Mouse (Mus musculus): ENCODE measurements around the gene Rprml. TPM values are rescaled to one million over a fixed set of nuclear protein-coding genes. Genes with fewer than 3 reads are reported as not detected.

Gene Rprml
- total RNA-seq (2012; rRNA removed): not detected in 2 replicates
- not detected for polyA plus RNA-seq (2012; ENCODE audit: insufficient read depth in 1 of 2, insufficient read length in 2 of 2, low read depth in 1 of 2, low replicate concordance in 2 of 2, missing spikeins in 1 of 2)

DNA sequence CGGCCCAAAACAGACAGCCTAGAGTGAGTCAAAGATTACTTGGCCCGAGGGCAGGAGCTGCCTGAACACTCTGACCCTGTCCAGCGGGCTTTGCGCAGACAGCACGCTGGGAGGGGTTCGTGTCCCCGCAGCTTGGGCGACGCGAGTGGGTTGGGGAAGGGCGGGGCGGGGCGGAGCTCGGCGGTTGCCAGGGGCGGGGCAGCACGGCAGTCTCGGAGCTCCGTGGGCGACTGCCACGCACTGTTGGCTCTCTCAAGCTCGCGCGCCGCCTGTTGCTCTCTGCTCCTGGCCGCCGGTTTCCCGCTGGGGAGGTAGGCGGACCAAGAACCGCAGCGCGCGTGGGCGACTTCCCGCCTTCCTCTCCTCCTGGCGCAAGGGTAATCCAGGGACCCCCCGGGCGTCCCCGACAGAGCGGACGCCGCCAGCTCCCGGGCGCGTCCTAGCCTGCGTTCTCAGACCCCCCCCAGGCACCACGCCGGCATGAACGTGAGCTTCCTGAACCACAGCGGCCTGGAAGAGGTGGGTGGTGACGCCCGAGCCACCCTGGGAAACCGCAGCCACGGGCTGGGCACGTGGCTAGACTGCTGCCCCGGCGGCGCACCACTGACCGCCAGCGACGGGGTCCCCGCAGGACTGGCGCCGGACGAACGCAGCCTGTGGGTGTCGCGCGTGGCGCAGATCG is at the start of gene Rprml:
Gene Rprml (plus strand): TSS at position 270 of the 682 bp plus-strand sequence.
- H3K9me3 ChIP-seq (replicated peaks; ENCODE audit: insufficient read depth, low read length): no peaks in the 10 kb centered on the region
- H3K4me3 ChIP-seq (ENCODE audit: control insufficient read depth in 1 of 2, insufficient read depth in 1 of 2, low read depth in 2 of 2, low read length in 2 of 2): no peak within 1 kb of the TSS
- H3K36me3 ChIP-seq (ENCODE audit: control insufficient read depth in 1 of 2, insufficient read depth in 2 of 2, low read length in 2 of 2): no peaks in the 10 kb centered on the region
- no peak for TF ChIP-seq ETS1 (IDR thresholded peaks at IDR 0.05; ENCODE audit: low read depth, low read length)
- TF ChIP-seq MAFK (IDR thresholded peaks at IDR 0.05; ENCODE audit: borderline replicate concordance, low read depth, low read length): no peak
- no peak for TF ChIP-seq USF1 (IDR thresholded peaks at IDR 0.05; ENCODE audit: low read depth, low read length)
- no peak for TF ChIP-seq MEF2A (IDR thresholded peaks at IDR 0.05; ENCODE audit: extremely low read depth, insufficient replicate concordance, low read depth, low read length, poor library complexity, severe bottlenecking)
- no peak for TF ChIP-seq NRF1 (IDR thresholded peaks at IDR 0.05; ENCODE audit: insufficient read depth, low read depth, low read length, poor library complexity, severe bottlenecking)
- no peak for TF ChIP-seq MAX (IDR thresholded peaks at IDR 0.05; ENCODE audit: low read length)
- TF ChIP-seq KAT2A (conservative IDR thresholded peaks at IDR 0.05; ENCODE audit: low read depth, low read length): no peak
- no peak for TF ChIP-seq ZKSCAN1 (IDR thresholded peaks at IDR 0.05; ENCODE audit: low read depth, low read length)
- no peak for TF ChIP-seq CHD2 (IDR thresholded peaks at IDR 0.05; ENCODE audit: low read length)
- no peak for TF ChIP-seq TBP (IDR thresholded peaks at IDR 0.05; ENCODE audit: low read depth, low read length)
- TF ChIP-seq CTCF (IDR thresholded peaks at IDR 0.05 in 2 of 3, conservative IDR thresholded peaks at IDR 0.05 in 1 of 3; ENCODE audit: control insufficient read depth in 1 of 3, insufficient read depth in 1 of 3, low read depth in 2 of 3, low read length in 3 of 3, poor library complexity in 1 of 3, severe bottlenecking in 1 of 3): no peak
- no peak for TF ChIP-seq USF2 (IDR thresholded peaks at IDR 0.05; ENCODE audit: borderline replicate concordance in 1 of 2, insufficient read depth in 1 of 2, low read depth in 1 of 2, low read length in 2 of 2)
- TF ChIP-seq CHD1 (IDR thresholded peaks at IDR 0.05; ENCODE audit: low read depth, low read length): no peak
- no peak for TF ChIP-seq ELF1 (IDR thresholded peaks at IDR 0.05; ENCODE audit: low read depth, low read length)
- no peak for TF ChIP-seq HCFC1 (IDR thresholded peaks at IDR 0.05; ENCODE audit: low read depth, low read length)
- TF ChIP-seq POLR2A (IDR thresholded peaks at IDR 0.05; ENCODE audit: control insufficient read depth in 1 of 2, insufficient read depth in 1 of 2, low read depth in 1 of 2, low read length in 2 of 2, poor library complexity in 1 of 2): no peak
- no peak for TF ChIP-seq TCF12 (IDR thresholded peaks at IDR 0.05; ENCODE audit: low read depth, low read length)
- TF ChIP-seq SMC3 (IDR thresholded peaks at IDR 0.05; ENCODE audit: low read depth, low read length): no peak
- no peak for TF ChIP-seq RCOR1 (IDR thresholded peaks at IDR 0.05; ENCODE audit: low read depth, low read length)
- H3K79me2 ChIP-seq (ENCODE audit: control insufficient read depth, insufficient read depth, low read length, poor library complexity): no peaks in the 10 kb centered on the region
- H3K27me3 ChIP-seq (ENCODE audit: control insufficient read depth in 1 of 2, insufficient read depth in 2 of 2, low read length in 2 of 2): no peaks in the 10 kb centered on the region
- no peak within 1 kb of the TSS for H3K27ac ChIP-seq (ENCODE audit: control insufficient read depth, low read depth, low read length)
- H3K4me1 ChIP-seq (ENCODE audit: control insufficient read depth in 1 of 2, insufficient read depth in 2 of 2, low read length in 2 of 2): no peaks in the 10 kb centered on the region
- DNase-seq (ENCODE audit: low read depth, low spot score): no peak
- H3K9ac ChIP-seq (ENCODE audit: control insufficient read depth, low read depth, low read length, poor library complexity, severe bottlenecking): no peak within 1 kb of the TSS

- no peaks in the 10 kb centered on the region for H3K9me3 ChIP-seq (replicated peaks; ENCODE audit: insufficient read depth, low read length)
- peaks cover 3 to 5% of the 10 kb centered on the region in 2 experiments for H3K27me3 ChIP-seq (ENCODE audit: control insufficient read depth in 1 of 2, insufficient read depth in 2 of 2, low read length in 2 of 2)
- H3K36me3 ChIP-seq (ENCODE audit: control insufficient read depth in 1 of 2, insufficient read depth in 2 of 2, low read length in 2 of 2): no peaks in the 10 kb centered on the region
- no peaks in the 10 kb centered on the region for H3K4me1 ChIP-seq (ENCODE audit: control insufficient read depth in 1 of 2, insufficient read depth in 2 of 2, low read length in 2 of 2)
- DNase-seq (ENCODE audit: low read depth, low spot score): no peak
- no peaks in the 10 kb centered on the region for H3K79me2 ChIP-seq (ENCODE audit: control insufficient read depth, insufficient read depth, low read length, poor library complexity)
- TF ChIP-seq ZNF384 (IDR thresholded peaks at IDR 0.05; ENCODE audit: low read depth, low read length) (0 out of 2 replicates have a peak, but pooled peaks have one; percentile 18), MAX (IDR thresholded peaks at IDR 0.05; ENCODE audit: low read length) (no peak), ZC3H11A (IDR thresholded peaks at IDR 0.05; ENCODE audit: low read depth, low read length) (no peak)
- H3K9ac ChIP-seq (ENCODE audit: control insufficient read depth, low read depth, low read length, poor library complexity, severe bottlenecking): no peak overlapping the region
- no peak overlapping the region for H3K27ac ChIP-seq (ENCODE audit: control insufficient read depth, low read depth, low read length)
- no peak overlapping the region for H3K4me3 ChIP-seq (ENCODE audit: control insufficient read depth in 1 of 2, insufficient read depth in 1 of 2, low read depth in 2 of 2, low read length in 2 of 2)
These were observed 42.8 kb upstream of the Rprml start for GRCm38 (mm10) chr11:103606611-103607010.

All from MEL (cell line).